Mouse (Mus musculus) stomach, postnatal 0 days (tissue): Measurements from ENCODE around the gene Gldc. TPM values are rescaled to one million over a fixed set of nuclear protein-coding genes. Genes with fewer than 3 reads are reported as not detected.

Experiments
- ATAC-seq: fragments of 200-750 bp; cut with Nextera tagmentation; 2 replicates; pipeline ENCODE4 v1.8.0; 2017; ENCODE audit not compliant: low FRiP score, low TSS enrichment
- DNase-seq: peaks from one replicate; pipeline ENCODE4 v3.0.0-alpha.2; 2016; ENCODE audit warnings: low spot score
- H3K27ac ChIP-seq: fragments of 300-500 bp; sonication (generic); replicated peaks from 2 replicates; pipeline ENCODE4 v1.5.1; 2014; ENCODE audit warnings: mild to moderate bottlenecking, control low read depth
- H3K27me3 ChIP-seq: fragments of 300-500 bp; sonication (generic); 2 replicates; pipeline ENCODE4 v1.6.1; 2014; ENCODE audit warnings: low read length; ENCODE audit not compliant: control insufficient read depth, insufficient read depth
- H3K36me3 ChIP-seq: fragments of 300-500 bp; sonication (generic); 2 replicates; pipeline ENCODE4 v1.6.1; 2014; ENCODE audit warnings: low read length, mixed read lengths; ENCODE audit not compliant: control insufficient read depth, insufficient read depth
- H3K4me1 ChIP-seq: fragments of 300-500 bp; sonication (generic); replicated peaks from 2 replicates; pipeline ENCODE4 v1.6.1; 2014; ENCODE audit warnings: antibody characterized with exemption; ENCODE audit not compliant: control insufficient read depth, insufficient read depth
- H3K4me2 ChIP-seq: fragments of 300-500 bp; sonication (generic); replicated peaks from 2 replicates; pipeline ENCODE4 v1.6.1; 2014; ENCODE audit warnings: low read depth, mild to moderate bottlenecking, control low read depth, moderate library complexity
- H3K4me3 ChIP-seq: fragments of 300-500 bp; sonication (generic); 2 replicates; pipeline ENCODE4 v1.5.1; 2014; ENCODE audit warnings: low read depth, low read length, control low read depth
- H3K9ac ChIP-seq: fragments of 300-500 bp; sonication (generic); 2 replicates; pipeline ENCODE4 v1.6.1; 2014; ENCODE audit warnings: mild to moderate bottlenecking, low read length, control low read depth, mixed read lengths
- H3K9me3 ChIP-seq: fragments of 300-500 bp; sonication (generic); 2 replicates; pipeline ENCODE4 v1.6.1; 2016; ENCODE audit warnings: low read length; ENCODE audit not compliant: control insufficient read depth
- CTCF ChIP-seq: IDR thresholded peaks from 2 replicates; pipeline ENCODE4 v1.5.1; 2016; ENCODE audit warnings: antibody characterized with exemption, low read depth, mild to moderate bottlenecking, moderate library complexity
- EP300 ChIP-seq: optimal IDR thresholded peaks from 2 replicates; pipeline ENCODE3; 2016; ENCODE audit warnings: antibody characterized with exemption
- WGBS: fragments of 180-500 bp; shearing (Covaris S2); extraction: QIAGEN DNeasy Blood & Tissue Kit; methylation state at CpG from one replicate; pipeline ENCODE4 v1.1.7; 2014; 5-methylcytosine and 5-hydroxymethylcytosine counted together
- polyA plus RNA-seq: library from polyadenylated mRNA; unstranded; fragments of >200 nt; fragmentation: Nextera tagmentation; extraction: Ambion mirVana; gene quantifications from 2 replicates; pipeline ENCODE4 v1.2.1, GENCODE M21; 2015

Gldc gene
- polyA plus RNA-seq, 1 experiment from 2014 or later: 18.3 TPM

GRCm38 (mm10) chr19:30108616-30109015 is 66.6 kb downstream of the Gldc start:
- ATAC-seq: no peak
- Histone ChIP-seq H3K9me3 (no peaks in the 10 kb centered on the region), H3K36me3 (no peaks in the 10 kb centered on the region), H3K4me1 (no peaks in the 10 kb centered on the region), H3K27me3 (no peaks in the 10 kb centered on the region), H3K4me2 (no peak overlapping the region), H3K9ac (no peak overlapping the region), H3K27ac (no peak overlapping the region), H3K4me3 (no peak overlapping the region)
- DNase-seq: no peak
- no peak for TF ChIP-seq EP300
- no peak for TF ChIP-seq CTCF

- H3K27ac ChIP-seq: no peak overlapping the region
- ATAC-seq (peak; percentile 68; the same call in 1 of the 2 replicates), DNase-seq (no peak)
- TF ChIP-seq CTCF: no peak
- no peak for TF ChIP-seq EP300
- no peaks in the 10 kb centered on the region for H3K36me3 ChIP-seq
- H3K4me3 ChIP-seq: no peak overlapping the region
- no peaks in the 10 kb centered on the region for H3K27me3 ChIP-seq
- 62% methylated on average over 10 of the region's 10 CpGs for WGBS
- no peaks in the 10 kb centered on the region for H3K4me1 ChIP-seq
- H3K9me3 ChIP-seq: no peaks in the 10 kb centered on the region
- no peak overlapping the region for H3K4me2 ChIP-seq
- H3K9ac ChIP-seq: no peak overlapping the region
These were observed 67.9 kb downstream of the Gldc start for GRCm38 (mm10) chr19:30107221-30107845.

- TF ChIP-seq CTCF (no peak), EP300 (no peak)
- ATAC-seq: no peak; the same call in 1 of the 2 replicates
- WGBS: 90% methylated on average over 6 of the region's 6 CpGs
These were observed 70.0 kb downstream of the Gldc start for GRCm38 (mm10) chr19:30105045-30105842.

GRCm38 (mm10) chr19:30102620-30103019 is 72.6 kb downstream of the Gldc start:
- Histone ChIP-seq H3K4me3 (no peak overlapping the region), H3K9ac (no peak overlapping the region), H3K27me3 (no peaks in the 10 kb centered on the region), H3K27ac (no peak overlapping the region), H3K4me2 (no peak overlapping the region), H3K4me1 (no peaks in the 10 kb centered on the region), H3K36me3 (no peaks in the 10 kb centered on the region), H3K9me3 (no peaks in the 10 kb centered on the region)
- ATAC-seq (no peak), DNase-seq (no peak)
- TF ChIP-seq CTCF (no peak), EP300 (no peak)
- WGBS: 70% methylated on average over 6 of the region's 6 CpGs

More at GRCm38 (mm10) chr19:30105045-30105842, 70.0 kb downstream of the Gldc start:
- no peaks in the 10 kb centered on the region for H3K9me3 ChIP-seq
- no peak overlapping the region for H3K4me2 ChIP-seq
- H3K27me3 ChIP-seq: no peaks in the 10 kb centered on the region
- H3K36me3 ChIP-seq: no peaks in the 10 kb centered on the region
- H3K4me3 ChIP-seq: no peak overlapping the region
- H3K4me1 ChIP-seq: no peaks in the 10 kb centered on the region
- no peak overlapping the region for H3K27ac ChIP-seq
- DNase-seq: no peak
- H3K9ac ChIP-seq: no peak overlapping the region

GRCm38 (mm10) chr19:30100571-30100970 is 74.7 kb downstream of the Gldc start:
- no peak for ATAC-seq
- Histone ChIP-seq H3K4me1 (no peaks in the 10 kb centered on the region), H3K27me3 (no peaks in the 10 kb centered on the region), H3K27ac (no peak overlapping the region), H3K9me3 (no peaks in the 10 kb centered on the region), H3K4me3 (no peak overlapping the region), H3K36me3 (peaks cover 6% of the 10 kb centered on the region; the same call in 1 of the 2 replicates), H3K4me2 (no peak overlapping the region), H3K9ac (no peak overlapping the region)
- no peak for DNase-seq
- TF ChIP-seq CTCF (no peak), EP300 (no peak)
- WGBS: 96% methylated on average over 12 of the region's 12 CpGs

GRCm38 (mm10) chr19:30097039-30097438 is 78.2 kb downstream of the Gldc start:
- H3K27ac ChIP-seq: no peak overlapping the region
- DNase-seq: no peak
- no peak overlapping the region for H3K9ac ChIP-seq
- no peaks in the 10 kb centered on the region for H3K4me1 ChIP-seq
- no peak for ATAC-seq
- 82% methylated on average over 4 of the region's 4 CpGs for WGBS
- TF ChIP-seq EP300 (no peak), CTCF (no peak)
- no peaks in the 10 kb centered on the region for H3K27me3 ChIP-seq
- H3K9me3 ChIP-seq: no peaks in the 10 kb centered on the region
- no peak overlapping the region for H3K4me2 ChIP-seq
- no peak overlapping the region for H3K4me3 ChIP-seq
- peaks cover 19% of the 10 kb centered on the region for H3K36me3 ChIP-seq
